Mouse (Mus musculus) olfactory bulb, adult 2 months (tissue): ENCODE results near the gene Eva1b.

Source experiments
- CTCF ChIP-seq: fragments of 200-500 bp; IDR thresholded peaks from 2 replicates; pipeline ENCODE4 v1.5.1; 2012; ENCODE audit warnings: low read depth, mild to moderate bottlenecking, low read length, moderate library complexity; ENCODE audit not compliant: insufficient read depth
- POLR2A ChIP-seq: fragments of 200-500 bp; IDR thresholded peaks from 2 replicates; pipeline ENCODE4 v1.6.1; 2012; ENCODE audit warnings: mild to moderate bottlenecking, low read depth, low read length, moderate library complexity; ENCODE audit not compliant: insufficient read depth

- TF ChIP-seq POLR2A (no peak), CTCF (no peak)
Measured at GRCm38 (mm10) chr4:126108061-126108740, 39.3 kb upstream of the Eva1b start.
